Mouse (Mus musculus) adrenal gland, postnatal 14 days (tissue): ENCODE results near the gene Ccnb2. TPM values are rescaled to one million over a fixed set of nuclear protein-coding genes. Genes with fewer than 3 reads are reported as not detected.

Experiments
- DNase-seq: peaks from one replicate; pipeline ENCODE4 v3.0.0; 2021; ENCODE audit warnings: mixed read lengths
- microRNA-seq, 2 experiments: library from miRNA; unstranded; fragments of <30 nt; microRNA quantifications; one replicate each; pipeline ENCODE4 v1.2.0; 2021
- total RNA-seq: library from RNA; stranded (reverse); gene quantifications from 2 replicates; pipeline ENCODE4 v1.2.3, GENCODE M21; 2021

Ccnb2 gene
- total RNA-seq, 1 experiment from 2014 or later: 26.1 TPM

GRCm38 (mm10) chr9:70384494-70384893 is 36.9 kb downstream of the Ccnb2 start:
- no peak for DNase-seq

GRCm38 (mm10) chr9:70383750-70384149 is 37.6 kb downstream of the Ccnb2 start:
- peak; percentile 11 for DNase-seq

DNA sequence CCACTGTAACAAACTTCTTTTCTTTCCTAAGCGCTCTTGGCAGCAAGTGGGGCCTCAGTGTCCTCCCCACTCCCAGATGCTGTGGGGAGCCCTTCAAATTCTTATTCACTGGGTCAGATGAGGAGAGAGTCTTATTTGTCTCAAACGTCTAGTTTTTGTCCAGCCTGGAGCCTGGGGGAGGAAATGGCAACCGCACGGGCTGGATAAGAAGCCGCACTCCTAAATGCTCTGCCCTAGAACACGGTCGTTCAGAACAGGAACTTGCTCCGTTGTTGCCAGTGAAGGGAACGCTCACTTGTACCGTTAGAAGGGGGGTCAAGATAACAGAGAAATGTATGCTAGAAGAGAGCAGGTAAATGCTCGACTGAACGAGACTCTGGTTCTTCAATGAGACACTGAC is 39.3 kb downstream of the Ccnb2 start:
- no peak for DNase-seq

- no peak for DNase-seq
Observed at GRCm38 (mm10) chr9:70379502-70380467, 41.6 kb downstream of the Ccnb2 start.

DNA sequence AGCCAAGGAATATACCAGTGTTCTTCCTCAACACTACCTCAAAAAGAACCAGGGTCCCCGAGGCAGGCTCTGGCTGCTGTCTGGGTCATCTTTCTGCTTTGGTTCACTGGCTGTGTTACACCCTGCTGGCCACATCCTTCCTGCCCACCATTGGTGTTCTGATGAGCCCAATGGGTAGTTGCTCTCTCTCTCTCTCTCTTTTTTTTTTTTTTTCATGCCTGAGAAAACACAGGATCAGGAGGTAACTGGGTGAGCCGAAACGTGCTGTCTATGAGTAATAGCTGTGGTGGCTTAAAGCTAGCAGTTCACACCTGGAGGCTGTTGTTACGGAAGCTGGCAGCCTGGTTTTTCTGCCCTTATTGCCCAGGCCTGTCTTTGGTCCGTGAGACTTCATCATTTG is 49.7 kb downstream of the Ccnb2 start:
- no peak for DNase-seq

GRCm38 (mm10) chr9:70366898-70367297 is 54.4 kb downstream of the Ccnb2 start:
- DNase-seq: no peak

GRCm38 (mm10) chr9:70365915-70366314 is 55.4 kb downstream of the Ccnb2 start:
- DNase-seq: no peak

DNA sequence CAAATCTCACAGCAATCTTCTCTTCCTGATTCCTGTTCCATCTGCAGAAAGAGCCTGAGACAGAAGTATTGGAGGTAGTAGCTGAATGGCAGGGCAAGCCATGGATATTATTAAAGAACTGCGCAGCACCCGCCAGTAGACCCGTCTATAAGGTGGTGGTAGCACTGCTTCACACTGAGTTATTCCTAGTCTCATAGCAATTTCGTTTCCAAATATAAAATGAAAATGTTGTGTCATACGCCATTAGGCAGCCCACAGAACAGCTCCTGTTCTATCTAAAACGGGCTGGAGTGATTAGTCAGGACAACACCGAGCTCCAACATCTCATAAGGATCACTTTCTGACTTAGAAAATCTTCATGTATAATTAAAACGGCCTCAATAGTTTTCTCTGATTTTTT is 56.6 kb downstream of the Ccnb2 start:
- no peak for DNase-seq

DNA sequence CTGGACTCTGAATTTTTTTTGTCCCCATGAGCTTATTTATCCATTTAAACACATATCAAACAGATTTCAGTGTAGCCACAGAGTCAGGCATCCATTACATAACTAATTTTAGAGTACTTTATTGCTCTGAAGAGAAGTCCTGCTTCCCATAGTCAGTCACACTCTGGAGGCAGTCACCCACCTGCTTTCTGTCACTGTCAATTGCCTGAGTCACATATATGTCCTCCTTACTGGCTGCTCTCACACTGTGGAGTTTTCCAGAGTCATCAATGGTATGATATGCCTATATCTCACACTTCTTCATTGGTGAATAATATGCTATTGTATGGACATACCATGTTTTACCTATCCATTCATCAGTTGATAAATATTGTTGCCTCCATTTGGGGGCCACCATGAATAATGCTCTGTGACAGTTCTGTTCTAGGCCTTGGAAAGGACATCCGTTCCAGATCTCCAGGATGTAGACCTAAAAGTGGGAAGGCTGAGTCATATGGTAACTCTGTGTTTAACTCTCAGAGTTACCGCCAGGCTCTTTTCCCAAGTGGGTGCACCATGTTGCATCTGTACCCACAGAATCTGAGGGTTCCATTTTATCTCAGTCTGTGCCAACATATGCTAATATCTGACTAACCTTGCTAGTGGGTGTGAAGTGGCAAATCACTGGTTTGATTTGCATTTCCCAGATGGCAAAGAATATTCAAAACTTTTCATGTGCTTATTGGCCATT is 61.8 kb downstream of the Ccnb2 start:
- no peak for DNase-seq

Small RNAs within 50 kb of the gene (microRNA-seq; reads per million reads assigned to microRNA genes)
- 0 to 0.85 reads per million in 2 experiments for gene Mir5626

Other genes with a start within 250 kb of the Ccnb2 start
- 21.3 and 22.5 TPM in 2 replicates for gene Myo1e, start 214.2 kb downstream of the Ccnb2 start, total RNA-seq
- 36.6 and 37.6 TPM in 2 replicates for gene Rnf111, start 82.2 kb upstream of the Ccnb2 start, total RNA-seq
- 36.7 and 41.3 TPM in 2 replicates for gene Sltm, start 121.2 kb upstream of the Ccnb2 start, total RNA-seq
- 0.48 and 1.1 TPM in 2 replicates for gene Gm10642, start 234.7 kb upstream of the Ccnb2 start, total RNA-seq
- gene Mindy2, start 235.6 kb upstream of the Ccnb2 start, total RNA-seq: 19.5 and 20.8 TPM in 2 replicates